Mouse (Mus musculus) heart, adult 10 weeks (tissue): Measurements from ENCODE around the gene Tuba1a. TPM values are rescaled to one million over a fixed set of nuclear protein-coding genes. Genes with fewer than 3 reads are reported as not detected.

Experiments
- polyA plus RNA-seq: library from polyadenylated mRNA; stranded (reverse); fragments of 350-450 nt; fragmentation: Illumina TruSeq; extraction: RNeasy Lipid Tissue Mini Kit (QIAGEN cat#74804); gene quantifications from one replicate; pipeline ENCODE4 v1.2.3, GENCODE M21; 2014; ENCODE audit warnings: low read depth, low replicate concordance

Gene Tuba1a
- 126 TPM for polyA plus RNA-seq

GRCm38 (mm10) chr15:98953401-98954356, at the start of gene Tuba1a, which contains the start of gene Gm49450:
Gene Tuba1a (minus strand): TSS chr15:98953703.
Gene Gm49450 (minus strand): TSS chr15:98953551.

GRCm38 (mm10) chr15:98934217-98934839, 19.2 kb downstream of the Tuba1a start, which contains the start of gene Tuba1b:
Gene Tuba1b (minus strand): TSS chr15:98934565.

GRCm38 (mm10) chr15:98917538-98918498, 35.7 kb downstream of the Tuba1a start, which contains the start of gene Lmbr1l:
Gene Lmbr1l (minus strand): TSS chr15:98918231.

Other genes starting within 250 kb of the Tuba1a start
- 1.0 TPM for gene Ccdc65, start 245.5 kb downstream of the Tuba1a start, polyA plus RNA-seq
- 4.5 TPM for gene Fkbp11, start 225.5 kb downstream of the Tuba1a start, polyA plus RNA-seq
- gene Arf3, start 190.5 kb downstream of the Tuba1a start, polyA plus RNA-seq: 16.7 TPM
- gene Wnt10b, start 175.6 kb downstream of the Tuba1a start, polyA plus RNA-seq: 0.26 TPM
- gene Wnt1, start 163.8 kb downstream of the Tuba1a start, polyA plus RNA-seq: not detected
- 0.24 TPM for gene Ddn, start 144.2 kb downstream of the Tuba1a start, polyA plus RNA-seq
- gene Prkag1, start 122.2 kb downstream of the Tuba1a start, polyA plus RNA-seq: 136 TPM
- gene Kmt2d, start 82.5 kb downstream of the Tuba1a start, polyA plus RNA-seq: 24.0 TPM
- gene Rhebl1, start 59.2 kb downstream of the Tuba1a start, polyA plus RNA-seq: 2.2 TPM
- gene Dhh, start 55.2 kb downstream of the Tuba1a start, polyA plus RNA-seq: 0.63 TPM
- 13.2 TPM for gene Lmbr1l, start 35.5 kb downstream of the Tuba1a start, polyA plus RNA-seq
- 260 TPM for gene Tuba1b, start 19.1 kb downstream of the Tuba1a start, polyA plus RNA-seq
- not detected for gene Gm49450, start 152 bp downstream of the Tuba1a start, polyA plus RNA-seq
- 41.6 TPM for gene Tuba1c, start 76.2 kb upstream of the Tuba1a start, polyA plus RNA-seq
- 0.76 TPM for gene Prph, start 101.5 kb upstream of the Tuba1a start, polyA plus RNA-seq
- gene Troap, start 120.9 kb upstream of the Tuba1a start, polyA plus RNA-seq: not detected
- gene C1ql4, start 134.1 kb upstream of the Tuba1a start, polyA plus RNA-seq: not detected
- not detected for gene Dnajc22, start 139.5 kb upstream of the Tuba1a start, polyA plus RNA-seq
- 5.8 TPM for gene Spats2, start 172.2 kb upstream of the Tuba1a start, polyA plus RNA-seq